Mouse (Mus musculus) kidney, adult 8-10 months (tissue): ENCODE measurements at regions not wholly inside any gene's neighbourhood (a gene's known extent, or its start where the extent isn't known, plus 50 kb on each side); places are given as distances from the start of the nearest gene placed in this dataset.
A peak's percentile ranks its signal among the peaks of the same experiment; 100 is the strongest.

ENCODE experiments used
- DNase-seq, 2 experiments: peaks; one replicate each; pipeline ENCODE4 v3.0.0; 2022

DNA sequence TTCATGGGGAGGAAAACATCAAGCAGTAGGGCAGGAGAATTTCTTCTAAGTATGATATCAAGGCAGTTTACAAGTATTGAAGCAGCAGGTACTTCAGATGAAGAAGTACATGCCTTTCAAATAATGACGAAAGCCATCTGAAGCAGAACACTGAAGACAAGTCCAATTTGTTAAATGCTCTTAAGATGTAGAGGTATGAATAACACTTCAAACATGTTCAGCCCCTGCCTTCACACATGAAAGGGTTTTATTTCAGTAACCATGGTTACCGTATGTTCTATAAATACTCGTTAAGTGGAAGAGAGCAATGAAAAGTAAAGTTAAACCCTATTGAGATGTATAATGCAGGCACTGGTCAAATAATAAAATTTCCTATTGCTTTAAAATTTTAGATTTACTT is 101.8 kb downstream of the Mospd2 start:
- DNase-seq: no peak

DNA sequence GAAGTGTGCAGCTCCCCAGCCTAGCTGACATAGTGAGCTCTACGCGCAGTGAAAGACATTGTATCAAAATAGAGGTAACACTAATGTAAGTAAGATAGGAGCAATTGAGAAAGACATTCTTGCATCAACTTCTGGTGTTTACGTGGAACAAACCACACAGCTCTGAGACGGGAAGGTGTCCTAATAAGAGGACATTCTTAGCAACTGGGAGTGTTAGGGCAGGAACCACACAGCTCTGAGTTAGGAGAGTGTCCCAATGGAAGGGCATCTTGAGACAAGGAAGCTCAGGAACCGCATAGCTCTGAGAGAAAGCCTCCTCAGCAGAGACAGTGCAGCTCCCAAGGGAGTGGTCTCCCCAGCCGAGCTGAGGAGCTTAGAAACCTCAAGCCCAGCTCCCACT is 139.8 kb downstream of the Mospd2 start:
- DNase-seq: no peak

DNA sequence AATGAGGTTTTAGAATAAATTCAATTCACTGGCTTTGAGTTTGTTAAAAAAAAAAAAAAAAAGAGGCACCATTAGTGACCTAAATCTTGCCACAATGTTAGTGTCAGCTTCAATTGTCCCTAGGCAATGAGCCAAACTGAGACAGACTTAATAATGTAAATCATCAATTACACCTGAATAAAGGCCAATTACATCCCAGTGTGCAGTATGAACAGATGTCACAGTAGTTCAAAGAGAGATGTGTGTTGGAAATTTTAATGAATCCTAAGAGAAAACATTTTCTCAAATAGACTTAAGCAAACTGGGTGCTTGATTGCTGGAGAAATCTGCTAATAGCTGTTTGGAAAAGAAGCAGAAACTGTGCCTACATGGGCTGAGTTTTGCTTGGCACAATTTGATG is 159.3 kb downstream of the Mospd2 start:
- no peak for DNase-seq

DNA sequence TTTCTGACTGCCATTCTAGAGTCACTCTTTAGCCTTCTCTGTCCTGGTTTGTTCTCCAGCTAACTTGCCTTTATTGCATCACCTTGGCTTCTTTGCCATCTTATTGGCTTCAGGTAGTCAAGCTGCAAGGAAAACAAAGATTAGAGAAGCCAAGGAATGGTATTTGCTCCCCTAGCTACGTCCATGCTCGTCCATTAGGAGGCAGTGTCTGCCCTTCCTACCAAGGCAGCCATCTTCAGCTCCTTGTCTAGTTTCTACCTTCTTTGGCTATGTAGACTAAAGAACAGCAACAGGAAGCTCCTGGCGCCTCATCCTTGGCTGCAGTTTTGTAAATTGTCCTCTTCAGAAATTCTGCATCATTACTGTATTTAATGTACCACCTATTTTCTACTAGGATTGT is 192.9 kb downstream of the Mospd2 start:
- peak; percentile 2 to 3 for DNase-seq

DNA sequence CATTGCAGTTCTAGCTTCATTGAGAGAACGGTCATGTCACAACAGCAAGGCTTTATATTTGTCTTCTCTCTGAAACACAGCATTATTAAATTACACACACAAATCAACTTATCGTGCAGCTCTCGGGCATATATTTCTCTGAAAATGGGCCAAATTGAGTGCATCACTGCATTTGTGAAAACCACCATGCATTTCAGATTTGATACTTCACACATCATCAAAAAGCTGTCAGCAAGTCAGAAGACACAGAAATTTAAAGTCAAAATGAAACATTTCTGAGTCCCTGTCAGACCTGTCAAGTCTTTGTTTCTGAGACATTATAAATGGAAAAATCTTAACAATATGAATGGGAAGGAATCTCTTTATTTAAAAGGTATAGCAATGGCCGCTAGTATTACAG is 215.3 kb downstream of the Mospd2 start:
- no peak for DNase-seq

DNA sequence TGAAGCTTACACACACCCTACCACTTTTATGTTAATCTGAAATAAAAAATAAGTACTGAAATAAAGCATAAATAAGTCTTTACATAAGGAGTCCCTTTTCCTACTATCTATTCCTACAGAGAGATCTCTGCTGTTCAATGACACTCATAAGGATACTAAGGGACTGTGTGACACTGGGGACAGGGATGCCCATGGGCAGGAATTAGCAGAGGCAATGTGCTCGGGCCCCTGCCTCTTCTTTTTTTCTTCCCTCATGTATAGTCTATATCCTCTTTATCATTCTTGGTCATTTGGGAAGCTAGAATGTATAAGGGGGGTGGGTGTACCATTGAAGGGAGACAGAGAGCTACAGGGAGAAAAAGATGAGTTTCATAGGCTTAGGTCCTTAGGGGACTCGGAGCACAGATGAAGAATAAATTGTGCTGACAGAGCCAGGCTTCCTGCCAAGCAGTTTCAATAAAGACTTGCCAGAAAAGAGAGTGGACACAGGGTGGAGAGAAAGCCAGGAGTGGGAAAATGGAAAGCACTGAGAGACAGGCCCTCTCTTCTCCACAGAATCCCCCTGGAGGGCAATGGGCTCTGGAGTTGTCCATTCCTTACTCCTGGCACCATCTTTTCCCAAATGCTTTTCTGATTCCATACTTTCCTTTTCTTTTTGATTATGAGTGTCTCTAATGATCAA is 216.3 kb downstream of the Mospd2 start:
- peak; percentile 2 to 20 for DNase-seq

DNA sequence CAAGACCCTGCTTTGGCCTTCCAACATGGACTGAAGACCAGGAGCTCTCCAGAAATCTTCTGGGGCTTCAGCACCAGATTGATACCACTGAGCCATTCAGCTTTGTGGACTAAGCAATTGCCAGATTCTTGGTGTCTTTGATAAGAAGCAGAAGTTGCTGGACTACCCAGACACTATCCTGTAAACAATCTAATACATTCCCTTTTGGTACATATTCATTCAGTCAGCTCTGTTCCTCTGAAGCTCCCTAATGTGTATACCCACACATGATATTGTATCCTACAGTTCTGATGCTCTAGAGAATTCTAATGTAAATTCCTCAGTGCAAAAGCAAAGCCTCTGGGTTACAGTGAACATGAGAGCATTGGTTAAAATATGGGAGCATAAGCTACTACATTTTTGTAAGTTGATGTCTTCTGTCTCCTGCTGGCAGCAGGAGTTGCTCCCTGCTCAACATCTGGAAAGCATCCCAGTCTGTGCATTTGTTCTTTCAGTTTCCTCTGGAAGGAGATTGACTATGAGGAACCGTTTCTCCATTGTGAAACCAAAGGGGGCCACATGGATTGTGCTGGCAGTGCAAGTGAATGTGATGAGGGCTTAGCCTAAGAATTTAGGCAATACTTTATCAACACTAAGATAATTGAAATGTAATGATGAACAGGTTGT is 234.5 kb downstream of the Mospd2 start:
- no peak for DNase-seq
